Mouse (Mus musculus): ENCODE measurements around the gene Tkt. TPM values are rescaled to one million over a fixed set of nuclear protein-coding genes. Genes with fewer than 3 reads are reported as not detected.
"Not testable (repeated sequence)": the region's sequence is repeated elsewhere in the genome, so short reads cannot be mapped to it uniquely, and the experiment has no call there.

Gene Tkt
- total and polyA plus RNA-seq, 2 experiments, result 115 to 166 TPM

DNA sequence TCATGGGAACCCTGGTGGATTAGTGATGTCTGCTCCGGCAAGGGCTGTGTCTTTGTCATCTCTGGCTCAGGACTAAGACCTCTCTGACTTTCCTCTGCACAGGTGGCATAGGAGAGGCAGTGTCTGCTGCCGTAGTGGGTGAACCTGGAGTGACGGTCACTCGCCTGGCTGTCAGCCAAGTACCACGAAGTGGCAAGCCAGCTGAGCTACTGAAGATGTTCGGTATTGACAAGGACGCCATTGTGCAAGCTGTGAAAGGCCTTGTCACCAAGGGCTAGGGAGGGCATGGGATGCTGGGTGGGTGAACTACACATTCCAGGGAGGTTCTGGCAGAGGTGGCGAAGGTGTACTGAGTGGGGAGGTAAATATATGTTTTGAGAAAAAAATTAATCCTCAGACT, 25.1 kb downstream of the Tkt start:
- Histone ChIP-seq H3K27me3 (ENCODE audit: control insufficient read depth, insufficient read depth, low read length) (no peaks in the 10 kb centered on the region), H3K9ac (ENCODE audit: low read depth, low read length) (no peak overlapping the region), H3K79me2 (ENCODE audit: control insufficient read depth, insufficient read depth, low read length) (no peaks in the 10 kb centered on the region), H3K27ac (replicated peaks; ENCODE audit: insufficient read depth, low read depth, low read length) (no peak overlapping the region), H3K4me3 (ENCODE audit: insufficient read depth, low read depth, low read length) (no peak overlapping the region), H3K36me3 (ENCODE audit: control insufficient read depth, insufficient read depth, low read length) (peaks cover 32% of the 10 kb centered on the region), H3K4me1 (ENCODE audit: control insufficient read depth, insufficient read depth, low read length) (0 out of 2 replicates have a peak, but pooled peaks cover 3% of the 10 kb centered on the region)
- no peak for TF ChIP-seq CTCF (IDR thresholded peaks at IDR 0.05; ENCODE audit: low read depth, low read length)
- no peak for TF ChIP-seq POLR2A (IDR thresholded peaks at IDR 0.05; ENCODE audit: extremely low read depth, insufficient read depth, low read length)
- DNase-seq (ENCODE audit: extremely low read depth, low read depth, low spot score), result no peak
- 45% methylated on average over 8 of the region's 8 CpGs for WGBS

DNA sequence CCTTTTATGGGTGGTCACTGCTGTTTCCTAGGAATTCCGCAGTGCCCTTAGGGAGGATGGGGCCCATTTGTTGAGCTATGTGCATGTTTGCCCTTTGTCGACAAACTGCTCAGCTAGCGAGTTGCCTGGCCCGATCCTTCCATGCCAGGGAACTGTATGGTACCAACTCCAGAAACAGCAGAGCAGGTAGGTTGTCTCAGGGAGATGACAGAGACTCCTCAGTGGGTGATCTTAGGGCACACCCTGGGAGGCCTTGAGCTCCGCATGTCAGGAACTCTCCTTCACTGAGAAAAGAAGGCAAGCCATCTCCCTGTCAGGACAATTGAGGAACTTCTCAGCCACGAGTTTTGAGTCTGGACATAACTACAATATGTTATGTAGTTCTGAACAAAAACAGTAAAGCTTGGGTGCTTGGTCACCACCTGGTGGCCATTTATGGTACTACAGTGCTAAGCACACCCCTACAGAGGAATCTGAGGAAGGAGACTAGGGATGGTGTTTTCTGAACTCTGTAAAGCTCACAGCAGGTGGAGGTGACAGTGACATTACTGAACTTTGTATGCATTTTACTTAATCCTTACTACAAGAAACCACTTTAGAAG, 25.9 kb downstream of the Tkt start:
- TF ChIP-seq CTCF (IDR thresholded peaks at IDR 0.05; ENCODE audit: low read depth, low read length), result peak; percentile 46
- TF ChIP-seq POLR2A (IDR thresholded peaks at IDR 0.05; ENCODE audit: extremely low read depth, insufficient read depth, low read length), result no peak
- H3K27ac ChIP-seq (replicated peaks; ENCODE audit: insufficient read depth, low read depth, low read length), result no peak overlapping the region
- no peaks in the 10 kb centered on the region for H3K79me2 ChIP-seq (ENCODE audit: control insufficient read depth, insufficient read depth, low read length)
- WGBS, result 66% methylated on average over 6 of the region's 6 CpGs
- no peaks in the 10 kb centered on the region for H3K27me3 ChIP-seq (ENCODE audit: control insufficient read depth, insufficient read depth, low read length)
- DNase-seq (ENCODE audit: extremely low read depth, low read depth, low spot score), result peak; percentile 55
- H3K36me3 ChIP-seq (ENCODE audit: control insufficient read depth, insufficient read depth, low read length), result peaks cover 24% of the 10 kb centered on the region
- H3K4me3 ChIP-seq (ENCODE audit: insufficient read depth, low read depth, low read length), result no peak overlapping the region
- no peak overlapping the region for H3K9ac ChIP-seq (ENCODE audit: low read depth, low read length)
- 0 out of 2 replicates have a peak, but pooled peaks cover 3% of the 10 kb centered on the region for H3K4me1 ChIP-seq (ENCODE audit: control insufficient read depth, insufficient read depth, low read length)

DNA sequence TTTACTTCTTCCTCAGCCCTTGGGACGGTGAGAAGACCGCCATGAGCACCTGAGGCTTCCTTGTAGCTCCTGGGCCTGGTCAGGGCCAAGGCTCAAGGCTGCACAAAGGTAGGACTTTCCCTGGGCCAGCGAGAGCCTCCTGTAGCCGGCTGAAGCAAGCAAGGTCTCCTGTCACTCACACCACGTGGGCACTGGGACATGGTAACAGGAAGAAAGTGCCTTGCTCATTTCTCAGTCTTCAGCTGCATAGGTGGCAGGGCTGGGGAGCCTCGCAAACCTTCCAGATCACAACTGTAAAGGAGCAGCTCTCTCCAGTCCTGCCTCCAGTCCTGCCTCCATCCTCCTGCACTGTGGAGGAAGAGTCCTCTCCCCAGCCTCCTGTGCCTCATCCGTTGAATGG, 27.6 kb downstream of the Tkt start:
- DNase-seq (ENCODE audit: extremely low read depth, low read depth, low spot score), result no peak
- Histone ChIP-seq H3K9ac (ENCODE audit: low read depth, low read length) (no peak overlapping the region), H3K36me3 (ENCODE audit: control insufficient read depth, insufficient read depth, low read length) (peaks cover 19% of the 10 kb centered on the region), H3K79me2 (ENCODE audit: control insufficient read depth, insufficient read depth, low read length) (no peaks in the 10 kb centered on the region), H3K27ac (replicated peaks; ENCODE audit: insufficient read depth, low read depth, low read length) (no peak overlapping the region), H3K4me1 (ENCODE audit: control insufficient read depth, insufficient read depth, low read length) (no peaks in the 10 kb centered on the region), H3K27me3 (ENCODE audit: control insufficient read depth, insufficient read depth, low read length) (no peaks in the 10 kb centered on the region), H3K4me3 (ENCODE audit: insufficient read depth, low read depth, low read length) (no peak overlapping the region)
- TF ChIP-seq CTCF (IDR thresholded peaks at IDR 0.05; ENCODE audit: low read depth, low read length), result no peak
- TF ChIP-seq POLR2A (IDR thresholded peaks at IDR 0.05; ENCODE audit: extremely low read depth, insufficient read depth, low read length), result no peak
- WGBS, result 82% methylated on average over 7 of the region's 7 CpGs

DNA sequence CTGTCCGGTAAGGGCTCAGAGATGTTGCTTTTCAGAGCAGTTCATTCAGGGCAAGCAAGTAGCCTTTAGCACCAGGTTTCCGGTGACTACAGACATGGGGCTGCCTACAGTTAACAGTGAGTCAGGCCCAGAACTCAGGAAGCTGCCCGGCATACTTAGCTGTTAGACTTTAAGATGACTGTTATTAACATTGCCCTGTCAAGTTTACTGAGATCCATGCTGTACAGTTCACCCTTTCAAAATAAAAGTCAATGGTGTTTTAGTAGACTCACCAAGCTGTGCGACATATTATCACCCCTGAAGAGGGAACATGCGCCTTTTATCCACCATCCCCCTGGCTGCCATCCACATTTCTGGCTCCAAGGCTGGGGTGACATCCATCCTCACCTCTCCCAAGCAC, 28.1 kb downstream of the Tkt start:
- H3K27me3 ChIP-seq (ENCODE audit: control insufficient read depth, insufficient read depth, low read length), result no peaks in the 10 kb centered on the region
- no peak overlapping the region for H3K4me3 ChIP-seq (ENCODE audit: insufficient read depth, low read depth, low read length)
- 66% methylated on average over 5 of the region's 5 CpGs for WGBS
- H3K27ac ChIP-seq (replicated peaks; ENCODE audit: insufficient read depth, low read depth, low read length), result no peak overlapping the region
- TF ChIP-seq CTCF (IDR thresholded peaks at IDR 0.05; ENCODE audit: low read depth, low read length), result no peak
- TF ChIP-seq POLR2A (IDR thresholded peaks at IDR 0.05; ENCODE audit: extremely low read depth, insufficient read depth, low read length), result no peak
- H3K36me3 ChIP-seq (ENCODE audit: control insufficient read depth, insufficient read depth, low read length), result peaks cover 15% of the 10 kb centered on the region
- H3K79me2 ChIP-seq (ENCODE audit: control insufficient read depth, insufficient read depth, low read length), result no peaks in the 10 kb centered on the region
- H3K4me1 ChIP-seq (ENCODE audit: control insufficient read depth, insufficient read depth, low read length), result no peaks in the 10 kb centered on the region
- no peak overlapping the region for H3K9ac ChIP-seq (ENCODE audit: low read depth, low read length)
- no peak for DNase-seq (ENCODE audit: extremely low read depth, low read depth, low spot score)

DNA sequence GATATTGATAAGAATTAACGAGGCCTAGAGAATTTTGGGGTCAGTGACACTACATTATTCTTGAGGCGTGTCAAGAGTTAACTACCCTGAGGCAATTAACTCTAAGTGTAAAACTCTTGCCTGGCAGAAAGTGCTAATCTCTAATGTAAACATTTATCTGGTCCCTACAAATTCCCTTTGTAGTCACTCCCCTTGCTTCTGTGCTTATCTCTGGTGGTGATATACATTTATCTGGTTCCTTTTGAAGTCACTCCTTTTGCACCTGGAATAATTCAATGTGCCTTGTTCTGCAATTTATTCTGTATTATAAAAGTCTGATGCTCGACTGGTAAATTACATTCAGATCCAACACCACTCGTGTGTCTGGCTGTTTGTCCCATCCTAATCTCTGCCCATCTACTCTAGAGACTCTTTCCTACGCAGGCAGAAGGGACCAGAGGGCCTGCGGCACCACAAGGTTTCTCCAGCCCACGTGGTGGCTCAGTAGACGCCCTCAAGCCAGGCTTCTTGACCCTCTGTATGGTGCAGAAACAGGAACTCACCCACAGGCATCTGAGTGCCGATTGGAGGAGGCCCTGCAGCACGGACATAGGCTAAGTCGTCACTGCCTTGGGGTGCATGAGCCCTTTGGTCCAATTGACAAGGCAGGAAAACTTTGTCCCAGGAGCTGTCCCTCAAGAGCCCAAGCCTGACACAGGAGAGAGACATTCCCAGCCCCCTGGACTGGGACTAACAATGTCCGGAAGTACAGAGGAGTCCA, 29.3 kb downstream of the Tkt start:
- not testable (repeated sequence) for H3K4me1 ChIP-seq (ENCODE audit: control insufficient read depth, insufficient read depth, low read length)

DNA sequence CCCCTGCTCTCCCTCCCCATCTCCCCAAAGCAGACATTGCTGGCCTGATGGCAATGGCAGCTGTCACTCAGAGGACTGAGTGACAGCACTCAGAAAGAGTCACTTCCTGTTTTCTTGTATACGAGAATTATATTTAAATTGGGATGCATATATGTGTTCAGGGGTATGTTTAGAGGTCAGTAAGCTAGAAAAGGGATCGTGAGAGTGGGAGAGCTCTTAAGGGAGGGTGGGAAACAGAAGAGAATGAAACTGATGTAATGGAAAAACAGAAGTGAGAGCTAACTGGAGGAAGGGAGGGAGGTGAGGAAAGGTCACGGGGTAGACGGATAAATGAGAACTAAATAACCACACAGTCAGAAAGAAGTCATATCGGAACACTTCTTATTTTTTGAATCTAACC, 31.0 kb downstream of the Tkt start:
- H3K9ac ChIP-seq (ENCODE audit: low read depth, low read length), result no peak overlapping the region
- no peaks in the 10 kb centered on the region for H3K27me3 ChIP-seq (ENCODE audit: control insufficient read depth, insufficient read depth, low read length)
- no peaks in the 10 kb centered on the region for H3K4me1 ChIP-seq (ENCODE audit: control insufficient read depth, insufficient read depth, low read length)
- H3K4me3 ChIP-seq (ENCODE audit: insufficient read depth, low read depth, low read length), result no peak overlapping the region
- WGBS, result 75% methylated on average over 5 of the region's 5 CpGs
- H3K79me2 ChIP-seq (ENCODE audit: control insufficient read depth, insufficient read depth, low read length), result no peaks in the 10 kb centered on the region
- peaks cover 4% of the 10 kb centered on the region for H3K36me3 ChIP-seq (ENCODE audit: control insufficient read depth, insufficient read depth, low read length)
- H3K27ac ChIP-seq (replicated peaks; ENCODE audit: insufficient read depth, low read depth, low read length), result peak overlapping the region; percentile 18; the same call in 1 of the 2 replicates
- TF ChIP-seq POLR2A (IDR thresholded peaks at IDR 0.05; ENCODE audit: extremely low read depth, insufficient read depth, low read length), result no peak
- no peak for TF ChIP-seq CTCF (IDR thresholded peaks at IDR 0.05; ENCODE audit: low read depth, low read length)
- peak; percentile 44 for DNase-seq (ENCODE audit: extremely low read depth, low read depth, low spot score)

More for the DNA sequence above, 29.3 kb downstream of the Tkt start:
- H3K27ac ChIP-seq (replicated peaks; ENCODE audit: insufficient read depth, low read depth, low read length); H3K4me3 ChIP-seq (ENCODE audit: insufficient read depth, low read depth, low read length); H3K9ac ChIP-seq (ENCODE audit: low read depth, low read length); H3K36me3 ChIP-seq (ENCODE audit: control insufficient read depth, insufficient read depth, low read length); H3K27me3 ChIP-seq (ENCODE audit: control insufficient read depth, insufficient read depth, low read length); DNase-seq (ENCODE audit: extremely low read depth, low read depth, low spot score); H3K79me2 ChIP-seq (ENCODE audit: control insufficient read depth, insufficient read depth, low read length): not testable (repeated sequence)
- WGBS, result 43% methylated on average over 10 of the region's 12 CpGs

Measured in liver, adult 2 months (tissue).